24 mouse cellular contexts compared by ENCODE assay signal in the genomic region with DNA sequence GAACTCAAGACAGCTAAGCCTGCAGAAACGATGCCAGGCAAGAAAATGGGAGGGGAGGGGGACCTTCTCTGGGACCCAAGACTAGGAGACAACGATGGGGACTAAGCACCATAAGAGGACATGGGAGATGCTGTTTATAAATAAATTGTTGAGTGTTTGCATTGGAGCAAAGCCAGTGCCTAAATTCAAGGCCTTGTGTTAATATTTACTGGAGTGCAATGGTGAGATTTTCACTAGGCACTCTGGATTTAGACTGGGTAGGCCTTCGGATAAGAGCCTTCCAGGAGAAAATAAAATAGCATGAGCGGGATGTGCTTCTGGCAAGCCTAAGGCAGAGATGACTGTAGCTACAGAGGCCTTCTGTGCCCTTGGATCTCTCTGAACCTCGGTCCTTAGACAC. TPM values are rescaled to one million over a fixed set of nuclear protein-coding genes. Genes with fewer than 3 reads are reported as not detected.
DNase-seq lines count a peak whose midpoint lies in the region; ATAC-seq and TF ChIP-seq lines count a peak whose summit lies in the region.
"Had no signal": no experiment of that assay in that cellular context is flagged by ENCODE, and none has a peak within 500 bp of the region (broad histone marks: within the 10 kb centered on the region; RNA-seq: fewer than 3 reads in every experiment).

No protein-coding gene starts in this region.

- no peak overlapping the region for H3K4me3 ChIP-seq in intestine, embryonic 16.5 days (ENCODE audit: low read length)
- H3K4me3 ChIP-seq in intestine, postnatal 0 days (ENCODE audit: low read depth, low read length), result no peak overlapping the region
- no peak overlapping the region for H3K4me3 ChIP-seq in lung, embryonic 15.5 days
- H3K4me3 ChIP-seq in testis, adult 2 months (ENCODE audit: control insufficient read depth, low read depth, low read length), result no peak overlapping the region
- no peak overlapping the region for H3K4me3 ChIP-seq in small intestine, adult 2 months (ENCODE audit: low read depth, low read length)
- H3K4me3 ChIP-seq in kidney, embryonic 15.5 days (replicated peaks), result no peak overlapping the region
- H3K4me3 ChIP-seq: forebrain, embryonic 10.5 days; forebrain, embryonic 13.5 days; heart, adult 2 months; heart, embryonic 10.5 days; heart, embryonic 13.5 days had no signal

- no peak for DNase-seq in lung, postnatal 14 days
- DNase-seq in testis, postnatal 10 days (ENCODE audit: low spot score), result no peak
- DNase-seq: adrenal gland, postnatal 10 days; adrenal gland, postnatal 36 days; cerebellum, adult 18-20 months; cerebellum, adult 9-10 months; cerebellum, postnatal 14 days; gastrocnemius, postnatal 10 days; gastrocnemius, postnatal 36 days; heart, adult 2 months; heart, postnatal 14 days; heart, postnatal 4 days had no signal

- H3K9ac ChIP-seq in intestine, embryonic 16.5 days (ENCODE audit: low read depth, low read length), result no peak overlapping the region
- no peak overlapping the region for H3K9ac ChIP-seq in intestine, postnatal 0 days (ENCODE audit: low read depth, low read length)
- no peak overlapping the region for H3K9ac ChIP-seq in lung, embryonic 15.5 days
- no peak overlapping the region for H3K9ac ChIP-seq in kidney, embryonic 15.5 days
- H3K9ac ChIP-seq: forebrain, embryonic 13.5 days; heart, embryonic 13.5 days had no signal

- no peak for TF ChIP-seq CTCF in intestine, postnatal 0 days (IDR thresholded peaks at IDR 0.05; ENCODE audit: low read depth)
- no peak for TF ChIP-seq CTCF in testis, adult 2 months (IDR thresholded peaks at IDR 0.05; ENCODE audit: control insufficient read depth, insufficient read depth, insufficient replicate concordance, low read depth, low read length)
- no peak for TF ChIP-seq CTCF in small intestine, adult 2 months (IDR thresholded peaks at IDR 0.05; ENCODE audit: extremely low read depth, insufficient read length, insufficient replicate concordance, low read depth, low read length)

- H3K36me3 ChIP-seq in intestine, embryonic 16.5 days (ENCODE audit: control insufficient read depth, insufficient read depth, low read length), result no peaks in the 10 kb centered on the region
- H3K36me3 ChIP-seq in intestine, postnatal 0 days (ENCODE audit: control insufficient read depth, insufficient read depth), result no peaks in the 10 kb centered on the region
- H3K36me3 ChIP-seq in lung, embryonic 15.5 days, result no peaks in the 10 kb centered on the region
- no peaks in the 10 kb centered on the region for H3K36me3 ChIP-seq in testis, adult 2 months (ENCODE audit: control insufficient read depth, insufficient read depth, low read length)
- H3K36me3 ChIP-seq in small intestine, adult 2 months (ENCODE audit: control insufficient read depth, insufficient read depth, low read length), result no peaks in the 10 kb centered on the region
- no peaks in the 10 kb centered on the region for H3K36me3 ChIP-seq in kidney, embryonic 15.5 days
- H3K36me3 ChIP-seq: forebrain, embryonic 10.5 days; heart, embryonic 10.5 days had no signal

- WGBS in intestine, embryonic 16.5 days, result 73% methylated on average over 5 of the region's 5 CpGs
- 78% methylated on average over 5 of the region's 5 CpGs for WGBS in intestine, postnatal 0 days
- WGBS in lung, embryonic 15.5 days, result 56% methylated on average over 5 of the region's 5 CpGs
- 77% methylated on average over 5 of the region's 5 CpGs for WGBS in small intestine, adult 2 months
- 78% methylated on average over 5 of the region's 5 CpGs for WGBS in kidney, embryonic 15.5 days

- H3K4me1 ChIP-seq in intestine, embryonic 16.5 days (ENCODE audit: control insufficient read depth, insufficient read depth, low read length), result no peaks in the 10 kb centered on the region
- no peaks in the 10 kb centered on the region for H3K4me1 ChIP-seq in intestine, postnatal 0 days (replicated peaks; ENCODE audit: control insufficient read depth, insufficient read depth, low read length)
- H3K4me1 ChIP-seq in lung, embryonic 15.5 days, result 0 out of 2 replicates have a peak, but pooled peaks cover 2% of the 10 kb centered on the region
- H3K4me1 ChIP-seq in testis, adult 2 months (ENCODE audit: control insufficient read depth, insufficient read depth, low read length), result no peaks in the 10 kb centered on the region
- 0 out of 2 replicates have a peak, but pooled peaks cover 2% of the 10 kb centered on the region for H3K4me1 ChIP-seq in small intestine, adult 2 months (ENCODE audit: control insufficient read depth, insufficient read depth, insufficient read length, low read length)
- H3K4me1 ChIP-seq in kidney, embryonic 15.5 days, result peaks cover 3% of the 10 kb centered on the region; the same call in 1 of the 2 replicates
- H3K4me1 ChIP-seq: forebrain, embryonic 10.5 days; forebrain, embryonic 13.5 days; heart, embryonic 10.5 days had no signal

- no peak for ATAC-seq in intestine, embryonic 16.5 days
- no peak for ATAC-seq in intestine, postnatal 0 days
- ATAC-seq in lung, embryonic 15.5 days (ENCODE audit: borderline replicate concordance, extremely low read depth, low FRiP score, low TSS enrichment), result peak; percentile 19; the same call in 1 of the 2 replicates
- ATAC-seq in kidney, embryonic 15.5 days (replicated peaks; ENCODE audit: low FRiP score), result no peak
- ATAC-seq: forebrain, embryonic 13.5 days; forebrain, embryonic 16.5 days; Patski had no signal

- no peak for TF ChIP-seq POLR2A in testis, adult 2 months (IDR thresholded peaks at IDR 0.05; ENCODE audit: control insufficient read depth, low read depth, low read length)
- no peak for TF ChIP-seq POLR2A in small intestine, adult 2 months (IDR thresholded peaks at IDR 0.05; ENCODE audit: low read depth, low read length)

- H3K4me2 ChIP-seq in intestine, embryonic 16.5 days (ENCODE audit: low read depth, low read length), result no peak overlapping the region
- no peak overlapping the region for H3K4me2 ChIP-seq in intestine, postnatal 0 days (replicated peaks; ENCODE audit: low read depth)
- H3K4me2 ChIP-seq in lung, embryonic 15.5 days, result no peak overlapping the region
- no peak overlapping the region for H3K4me2 ChIP-seq in kidney, embryonic 15.5 days
- H3K4me2 ChIP-seq: forebrain, embryonic 13.5 days; heart, embryonic 13.5 days had no signal

- no peaks in the 10 kb centered on the region for H3K27me3 ChIP-seq in intestine, embryonic 16.5 days (replicated peaks; ENCODE audit: control insufficient read depth, insufficient read depth, low read length)
- H3K27me3 ChIP-seq in intestine, postnatal 0 days (replicated peaks; ENCODE audit: control insufficient read depth, insufficient read depth, low read length), result no peaks in the 10 kb centered on the region
- H3K27me3 ChIP-seq in lung, embryonic 15.5 days, result no peaks in the 10 kb centered on the region
- no peaks in the 10 kb centered on the region for H3K27me3 ChIP-seq in testis, adult 2 months (ENCODE audit: control insufficient read depth, insufficient read depth, low read length)
- H3K27me3 ChIP-seq in small intestine, adult 2 months (ENCODE audit: control insufficient read depth, insufficient read depth, low read length), result no peaks in the 10 kb centered on the region
- H3K27me3 ChIP-seq in kidney, embryonic 15.5 days, result no peaks in the 10 kb centered on the region
- H3K27me3 ChIP-seq: forebrain, embryonic 13.5 days; heart, embryonic 13.5 days; Patski had no signal

- H3K9me3 ChIP-seq in intestine, embryonic 16.5 days (ENCODE audit: control insufficient read depth, low read length), result no peaks in the 10 kb centered on the region
- no peaks in the 10 kb centered on the region for H3K9me3 ChIP-seq in intestine, postnatal 0 days (ENCODE audit: control insufficient read depth)
- H3K9me3 ChIP-seq in lung, embryonic 15.5 days, result no peaks in the 10 kb centered on the region
- no peaks in the 10 kb centered on the region for H3K9me3 ChIP-seq in kidney, embryonic 15.5 days (replicated peaks)
- H3K9me3 ChIP-seq: forebrain, embryonic 10.5 days; forebrain, embryonic 13.5 days; heart, embryonic 10.5 days; heart, embryonic 13.5 days had no signal

- H3K27ac ChIP-seq in intestine, embryonic 16.5 days (ENCODE audit: low read length), result 0 out of 2 replicates have a peak overlapping the region, but pooled peaks have one; percentile 8
- no peak overlapping the region for H3K27ac ChIP-seq in intestine, postnatal 0 days (ENCODE audit: low read depth, low read length)
- H3K27ac ChIP-seq in lung, embryonic 15.5 days, result no peak overlapping the region
- H3K27ac ChIP-seq in testis, adult 2 months (ENCODE audit: control insufficient read depth, insufficient read depth, low read depth, low read length), result peak overlapping the region; percentile 24; the same call in 1 of the 2 replicates
- 0 out of 2 replicates have a peak overlapping the region, but pooled peaks have one; percentile 27 for H3K27ac ChIP-seq in small intestine, adult 2 months (ENCODE audit: insufficient read depth, low read depth, low read length)
- H3K27ac ChIP-seq in kidney, embryonic 15.5 days, result no peak overlapping the region
- H3K27ac ChIP-seq: forebrain, embryonic 10.5 days; forebrain, embryonic 13.5 days; heart, adult 2 months; heart, embryonic 10.5 days; heart, embryonic 13.5 days had no signal

RNA-seq across cellular contexts. Expression of gene Lmcd1, which starts 49.4 kb away (rescaled TPM):
- 12.4 and 14.1 TPM in 2 replicates for polyA plus RNA-seq in intestine, embryonic 16.5 days (2015; fragmentation: Nextera tagmentation; extraction: Ambion mirVana)
- polyA plus RNA-seq in intestine, postnatal 0 days (2015; fragmentation: Nextera tagmentation; extraction: Ambion mirVana), result 8.0 and 8.7 TPM in 2 replicates
- polyA plus RNA-seq in lung, embryonic 15.5 days (2015; fragmentation: Nextera tagmentation; extraction: Ambion mirVana), result 34.9 and 37.4 TPM in 2 replicates
- polyA plus RNA-seq in testis, adult 2 months (2012; rRNA removed), result 1.2 and 1.4 TPM in 2 replicates
- polyA plus RNA-seq in small intestine, adult 2 months (2012; rRNA removed), result 5.7 and 5.8 TPM in 2 replicates
- 23.3 and 23.9 TPM in 2 replicates for polyA plus RNA-seq in kidney, embryonic 15.5 days (2015; fragmentation: Nextera tagmentation; extraction: Ambion mirVana)

Comparison
In these comparisons a context has a peak if more than half of its experiments do, and no peak if none do; other contexts are left out.
1. H3K27ac ChIP-seq: peak in intestine, embryonic 16.5 days (single experiment), testis, adult 2 months (single experiment) and small intestine, adult 2 months (single experiment); none in intestine, postnatal 0 days (single experiment), lung, embryonic 15.5 days (single experiment) and kidney, embryonic 15.5 days (single experiment).